Mouse (Mus musculus) layer of hippocampus, adult 9-11 months (tissue): ENCODE measurements around the gene Med24.
A peak's percentile ranks its signal among the peaks of the same experiment; 100 is the strongest.
"Not testable (repeated sequence)": the region's sequence is repeated elsewhere in the genome, so short reads cannot be mapped to it uniquely, and the experiment has no call there.

Experiments
- DNase-seq: peaks from one replicate; pipeline ENCODE4 v3.0.0; 2022

Gene Med24

DNA sequence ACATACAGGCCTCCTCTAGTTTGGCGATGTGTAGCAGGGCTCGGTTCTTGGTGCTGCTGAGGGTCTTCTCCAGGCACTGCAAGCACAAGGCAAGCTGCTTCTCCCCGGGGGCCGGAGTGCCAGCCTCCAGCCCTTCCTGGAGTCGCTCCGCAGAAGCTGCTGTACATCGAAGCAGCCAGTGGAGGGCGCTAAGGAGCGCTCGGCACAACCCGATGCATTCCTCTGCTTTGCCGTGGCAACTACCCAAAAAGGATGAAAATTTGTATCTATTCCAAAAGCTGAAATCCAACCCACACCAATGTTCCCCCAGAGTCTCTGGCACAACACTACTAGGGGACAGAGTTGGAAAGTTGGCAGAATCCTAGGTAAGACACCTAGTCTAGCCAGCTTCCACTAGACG, 11.3 kb downstream of the Med24 start:
- DNase-seq, result peak; percentile 78

GRCm38 (mm10) chr11:98715946-98716345, 13.3 kb downstream of the Med24 start:
- DNase-seq, result no peak

DNA sequence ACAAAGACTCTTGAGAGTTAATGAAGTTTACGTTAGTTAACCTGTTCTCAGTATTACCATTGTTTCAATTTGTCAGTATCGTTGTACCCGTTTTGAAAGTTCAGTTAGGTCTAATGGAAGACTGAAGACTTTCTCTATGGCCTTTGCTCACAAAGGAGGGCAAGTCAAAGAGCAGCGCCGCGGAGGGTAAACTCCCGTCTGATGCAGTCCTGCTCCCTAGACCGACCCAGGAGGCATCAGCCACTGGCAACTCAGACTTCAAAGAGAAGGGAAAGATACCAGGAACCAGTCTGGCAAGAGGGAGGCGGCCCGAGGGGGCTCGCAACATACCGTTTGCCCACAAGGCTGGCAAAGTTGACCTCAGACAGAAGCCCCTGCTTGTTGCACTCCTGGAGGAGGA, 15.5 kb downstream of the Med24 start:
- DNase-seq, result no peak

GRCm38 (mm10) chr11:98712009-98712408, 17.2 kb downstream of the Med24 start:
- not testable (repeated sequence) for DNase-seq

- no peak for DNase-seq
Measured at GRCm38 (mm10) chr11:98711046-98711434, 18.2 kb downstream of the Med24 start.

GRCm38 (mm10) chr11:98710416-98711045, 18.7 kb downstream of the Med24 start:
- peak; percentile 61 for DNase-seq

- DNase-seq, result no peak
Measured at GRCm38 (mm10) chr11:98709001-98709741, 20.1 kb downstream of the Med24 start.

DNA sequence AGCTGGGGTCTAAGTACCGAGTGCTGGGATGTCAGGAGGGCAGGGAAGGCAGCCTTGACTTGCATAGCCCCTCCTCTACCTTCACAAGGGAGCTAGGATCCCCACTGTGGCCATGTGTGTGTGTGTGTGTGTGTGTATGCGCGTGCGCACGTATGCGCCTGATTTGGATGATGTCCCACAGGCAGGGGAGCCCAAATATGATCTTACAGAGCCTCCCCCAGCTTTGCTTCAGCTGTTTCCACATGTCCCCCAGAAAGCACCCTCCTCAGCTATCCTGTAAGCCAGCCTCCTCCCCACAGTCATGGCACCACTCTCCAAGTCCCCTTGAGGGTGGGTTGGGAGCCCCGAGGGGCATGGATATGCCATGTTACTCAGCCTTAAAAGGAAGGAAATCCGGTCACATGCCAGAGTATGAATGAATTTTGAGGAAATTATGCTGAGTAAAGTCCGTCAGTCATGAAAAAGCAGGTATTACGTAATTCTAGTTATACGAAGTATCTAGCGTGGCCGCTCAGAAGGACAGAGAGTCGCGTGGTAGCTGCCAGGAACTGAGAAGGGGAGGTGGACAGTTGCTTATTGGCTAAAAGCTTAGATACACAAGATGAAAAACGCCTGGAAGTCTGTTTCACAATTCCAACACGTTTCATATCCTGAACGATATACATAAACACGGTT, 20.8 kb downstream of the Med24 start:
- no peak for DNase-seq

DNA sequence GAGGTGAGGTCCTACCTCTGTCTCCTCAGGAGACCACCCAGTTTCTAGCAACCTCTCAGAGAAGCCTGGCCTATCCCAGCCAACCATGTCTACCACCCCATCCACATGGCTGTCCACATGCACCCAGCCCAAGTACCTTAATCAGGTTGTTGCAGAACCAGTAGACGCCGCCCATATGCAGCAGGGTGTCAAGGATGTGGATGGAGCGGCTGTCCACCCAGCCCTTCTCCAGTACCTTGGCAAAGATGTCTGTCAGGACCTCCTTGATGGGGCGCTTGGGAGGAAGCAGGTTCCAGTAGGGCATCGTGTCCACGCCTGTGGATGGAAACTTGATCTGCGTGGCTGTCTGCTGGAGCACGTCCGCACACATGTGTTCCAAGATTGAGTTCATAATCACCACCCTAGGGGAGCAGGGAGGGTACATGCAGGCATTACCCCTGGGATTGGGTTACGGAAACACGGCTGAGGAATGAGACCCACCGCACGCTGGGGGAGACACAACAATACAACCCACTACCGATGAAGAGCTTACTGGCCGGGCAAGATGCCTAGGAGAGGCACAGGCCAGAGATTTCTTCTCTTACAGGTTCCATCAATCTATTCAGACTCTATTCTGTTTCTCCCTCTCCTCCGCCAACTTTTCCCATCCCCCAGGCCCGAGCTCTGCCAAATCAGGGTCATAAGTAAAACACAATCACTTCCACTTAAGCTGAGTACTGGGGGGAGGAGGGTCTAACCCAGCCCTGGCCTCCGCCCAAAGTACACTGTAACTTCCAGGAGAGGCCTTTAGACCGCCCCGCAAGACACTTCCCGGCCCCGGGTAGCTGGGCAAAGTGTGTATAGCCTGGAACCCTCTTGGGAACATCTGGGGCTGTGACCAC, 21.6 kb downstream of the Med24 start:
- DNase-seq, result no peak

GRCm38 (mm10) chr11:98705021-98705420, 24.2 kb downstream of the Med24 start:
- no peak for DNase-seq

- no peak for DNase-seq
Measured at GRCm38 (mm10) chr11:98702323-98702722, 26.9 kb downstream of the Med24 start.

- DNase-seq, result no peak
Measured at GRCm38 (mm10) chr11:98701213-98701670, 28.0 kb downstream of the Med24 start, which contains the start of gene Csf3. Csf3 (plus strand) TSS chr11:98701263.

GRCm38 (mm10) chr11:98699911-98700310, 29.3 kb downstream of the Med24 start:
- DNase-seq, result no peak

DNA sequence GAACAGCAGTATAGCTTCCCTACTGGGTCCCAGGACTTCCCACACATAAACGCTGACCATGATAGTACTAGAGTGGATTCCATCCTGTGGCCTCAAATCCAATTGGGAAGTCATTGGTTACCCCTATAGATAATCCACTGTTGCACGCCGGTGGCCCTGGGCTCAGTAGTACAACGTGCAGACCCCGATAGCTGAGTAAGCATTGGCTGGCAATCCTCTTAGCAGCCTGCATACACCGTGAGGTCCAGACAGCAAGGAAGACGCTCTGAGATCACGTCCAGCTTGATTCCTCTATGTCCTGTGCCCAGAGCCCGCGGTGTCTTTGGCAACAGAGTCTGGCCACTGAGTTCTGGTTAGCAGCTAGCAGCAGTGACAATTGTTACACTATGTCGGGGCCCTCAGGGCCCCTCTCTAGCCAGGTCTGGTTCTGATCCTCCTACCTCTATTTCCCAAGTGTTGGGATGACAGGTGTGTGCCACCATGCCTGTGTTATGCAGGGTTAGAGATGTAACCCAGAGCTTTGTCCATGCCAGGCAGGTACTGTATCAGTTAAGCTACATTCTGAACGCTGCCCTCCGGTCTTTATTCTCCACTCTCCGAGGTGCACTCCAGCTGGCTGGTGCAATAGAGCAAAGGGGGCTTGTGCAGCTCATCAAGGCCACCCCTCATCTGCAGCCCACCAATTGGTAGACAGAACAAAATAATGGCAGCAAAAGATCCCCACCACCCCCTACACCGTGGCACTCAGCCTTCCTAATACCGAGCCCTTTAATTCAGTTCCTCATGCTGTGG, 30.2 kb downstream of the Med24 start:
- no peak for DNase-seq

DNA sequence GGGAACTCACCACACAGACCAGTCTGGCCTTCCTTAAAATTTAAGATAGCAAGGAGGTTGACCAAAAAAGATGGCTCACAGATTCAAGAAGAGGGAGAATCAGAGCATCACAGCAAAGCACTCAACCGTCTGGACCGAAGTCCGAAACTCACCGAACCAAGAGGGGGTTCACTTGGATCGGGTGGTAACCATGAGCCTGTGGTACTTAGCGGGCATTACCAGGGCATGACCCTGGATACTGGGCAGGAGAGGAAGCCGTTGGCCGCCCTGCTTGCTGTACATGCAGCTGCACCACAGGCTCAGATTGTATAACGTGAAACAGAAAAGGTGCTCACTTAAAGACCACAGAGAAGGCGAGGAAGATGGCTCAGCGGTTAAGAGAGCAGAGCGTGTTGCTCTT, 32.0 kb downstream of the Med24 start:
- no peak for DNase-seq

DNA sequence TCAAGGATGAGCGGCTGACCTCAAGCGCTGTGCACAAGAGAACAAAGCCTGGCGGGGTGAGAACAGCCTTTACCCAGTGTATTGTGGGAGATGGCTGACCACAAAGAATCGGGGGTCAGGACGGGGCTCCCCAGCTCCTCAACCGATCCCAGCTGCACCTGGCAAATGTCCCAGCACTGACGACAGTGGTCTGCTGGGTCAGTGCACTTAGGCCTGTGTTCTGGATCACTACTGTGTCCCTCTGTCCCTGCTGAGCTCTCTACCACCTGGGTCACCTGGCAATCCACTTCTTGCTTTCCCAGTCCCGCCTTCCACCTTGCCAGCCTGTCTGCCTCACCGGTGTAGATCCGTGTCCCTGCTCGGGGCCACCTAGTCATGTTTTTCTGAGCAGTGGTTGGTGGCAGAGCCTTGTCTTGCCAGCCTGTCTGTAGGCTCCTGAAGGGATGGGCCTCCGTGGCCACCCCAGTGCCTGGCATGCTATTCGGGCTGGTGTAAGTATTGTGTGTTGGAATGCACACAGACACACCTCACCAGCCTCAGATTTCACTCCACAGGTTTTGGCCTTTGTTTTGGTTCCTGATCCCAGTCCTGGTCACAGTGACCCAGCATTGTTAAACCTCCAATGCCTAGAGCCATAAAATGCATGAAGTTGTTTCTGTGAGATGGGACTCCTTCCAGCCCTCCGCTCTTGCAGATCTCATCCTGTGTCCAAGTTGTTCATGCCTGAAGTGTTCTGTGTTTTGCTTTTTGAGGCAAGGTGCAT, 32.6 kb downstream of the Med24 start:
- no peak for DNase-seq

DNA sequence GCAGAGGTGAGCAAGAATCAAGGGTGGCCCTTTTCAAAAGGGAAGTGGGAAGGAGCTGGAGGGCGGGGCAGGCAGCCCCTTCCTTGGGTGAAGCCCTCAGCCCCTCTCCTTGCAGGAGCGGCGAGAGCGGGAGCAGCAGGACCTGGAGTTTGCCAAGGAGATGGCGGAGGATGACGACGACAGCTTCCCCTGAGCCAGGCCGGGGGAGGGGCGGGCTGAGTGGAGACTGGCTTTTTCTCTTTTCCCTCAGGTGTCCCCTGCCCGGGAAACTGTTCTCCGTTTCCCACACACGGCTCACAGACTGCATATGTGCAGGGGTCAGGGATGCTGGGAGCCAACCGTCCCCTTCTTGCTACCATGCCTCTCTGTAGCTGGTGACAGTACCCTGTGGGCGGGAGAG, 33.8 kb downstream of the Med24 start:
- no peak for DNase-seq

GRCm38 (mm10) chr11:98694301-98694700, 34.9 kb downstream of the Med24 start:
- DNase-seq, result no peak

DNA sequence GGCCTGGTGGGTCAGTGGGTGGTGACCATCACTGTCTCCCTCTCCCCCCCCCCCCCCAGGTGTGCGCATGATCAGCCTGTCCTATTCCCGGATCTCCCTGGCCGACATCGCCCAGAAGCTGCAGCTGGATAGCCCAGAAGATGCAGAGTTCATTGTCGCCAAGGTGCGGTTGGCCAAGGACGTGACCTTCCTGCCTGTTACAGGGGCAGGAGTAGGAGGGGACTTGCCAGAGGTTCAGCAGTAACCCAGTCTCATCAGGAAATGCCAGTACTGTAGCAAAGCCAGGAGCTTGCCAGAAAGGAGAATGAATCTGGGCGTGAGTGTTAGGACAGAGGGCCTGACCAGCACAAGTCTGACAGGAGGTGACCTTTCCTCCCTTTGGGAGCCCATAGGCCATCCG, 35.5 kb downstream of the Med24 start:
- no peak for DNase-seq

DNA sequence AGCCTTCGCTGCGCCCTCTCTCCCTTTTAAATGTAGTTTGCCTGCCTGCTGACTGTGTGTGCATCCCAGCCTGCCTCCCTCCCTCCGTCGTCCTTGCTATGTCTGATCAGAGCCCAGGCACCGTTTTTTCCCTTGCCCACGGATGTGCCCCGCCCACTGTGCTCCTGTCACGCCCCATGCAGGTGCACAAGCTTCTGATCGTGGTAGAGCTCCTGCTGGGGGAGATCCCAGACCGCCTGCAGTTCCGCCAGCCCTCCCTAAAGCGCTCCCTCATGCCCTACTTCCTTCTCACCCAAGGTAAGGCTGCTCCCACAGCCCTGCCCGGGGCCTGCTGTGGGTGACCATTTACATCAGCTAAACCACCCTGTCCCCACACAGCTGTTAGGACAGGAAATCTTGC, 36.0 kb downstream of the Med24 start:
- no peak for DNase-seq

DNA sequence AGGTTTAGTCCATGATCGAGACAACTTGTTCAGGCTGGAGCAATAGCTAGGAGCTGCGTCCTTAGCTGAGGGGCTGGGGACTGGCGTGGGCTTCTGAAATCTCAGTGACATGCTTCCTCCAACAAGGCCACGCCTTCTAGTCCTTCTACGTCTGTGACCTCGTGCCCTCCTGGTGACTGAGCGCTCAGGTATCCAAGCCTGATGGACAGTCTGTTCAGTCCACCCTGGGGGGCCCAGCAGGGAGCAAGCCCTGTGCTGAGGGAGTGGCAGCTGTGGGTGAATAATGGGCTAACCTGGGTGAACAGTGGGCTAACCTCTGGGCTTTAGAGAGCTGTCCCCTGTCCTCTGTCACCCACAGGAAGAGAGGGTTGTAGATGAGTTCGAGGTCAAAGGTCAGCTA, 41.2 kb downstream of the Med24 start:
- no peak for DNase-seq
